Comparison of ENCODE assay signal across 10 mouse cellular contexts in genomic region chr17:26371246-26371535, GRCm38 (mm10).
"Had no signal": no experiment of that assay in that cellular context is flagged by ENCODE, and none has a peak within 500 bp of the region (broad histone marks: within the 10 kb centered on the region; RNA-seq: fewer than 3 reads in every experiment).

No protein-coding gene starts in this region.

- H3K9ac ChIP-seq: kidney, embryonic 15.5 days; limb, embryonic 13.5 days; liver, embryonic 12.5 days; liver, embryonic 15.5 days; midbrain, embryonic 13.5 days had no signal

- H3K27ac ChIP-seq: kidney, embryonic 15.5 days; limb, embryonic 10.5 days; limb, embryonic 13.5 days; liver, embryonic 12.5 days; liver, embryonic 15.5 days; midbrain, embryonic 10.5 days; midbrain, embryonic 13.5 days had no signal

- H3K4me2 ChIP-seq: kidney, embryonic 15.5 days; limb, embryonic 13.5 days; liver, embryonic 12.5 days; liver, embryonic 15.5 days; midbrain, embryonic 13.5 days had no signal

- H3K4me3 ChIP-seq: kidney, embryonic 15.5 days; limb, embryonic 10.5 days; limb, embryonic 13.5 days; liver, embryonic 12.5 days; liver, embryonic 15.5 days; megakaryocyte, embryonic 14.5 days; midbrain, embryonic 10.5 days; midbrain, embryonic 13.5 days had no signal

- ATAC-seq: liver, embryonic 12.5 days; midbrain, embryonic 13.5 days had no signal

- H3K4me1 ChIP-seq: limb, embryonic 10.5 days; liver, embryonic 12.5 days; liver, embryonic 15.5 days; midbrain, embryonic 13.5 days had no signal

- H3K9me3 ChIP-seq: kidney, embryonic 15.5 days; limb, embryonic 10.5 days; limb, embryonic 13.5 days; liver, embryonic 12.5 days; liver, embryonic 15.5 days; megakaryocyte, embryonic 14.5 days; midbrain, embryonic 10.5 days; midbrain, embryonic 13.5 days had no signal

- DNase-seq: right cerebral cortex, postnatal 14 days; right cerebral cortex, postnatal 4 days had no signal

- H3K27me3 ChIP-seq: kidney, embryonic 15.5 days; limb, embryonic 13.5 days; midbrain, embryonic 13.5 days had no signal

- H3K36me3 ChIP-seq: kidney, embryonic 15.5 days; limb, embryonic 10.5 days; limb, embryonic 13.5 days; liver, embryonic 12.5 days; liver, embryonic 15.5 days; midbrain, embryonic 10.5 days; midbrain, embryonic 13.5 days had no signal
